In genomic region chr9:58539886-58540285, GRCm38 (mm10) we compare ENCODE assay signal across 9 mouse cellular contexts. TPM values are rescaled to one million over a fixed set of nuclear protein-coding genes. Genes with fewer than 3 reads are reported as not detected.
DNase-seq lines count a peak whose midpoint lies in the region; ATAC-seq lines count a peak whose summit lies in the region.
"Had no signal": no experiment of that assay in that cellular context is flagged by ENCODE, and none has a peak within 500 bp of the region (broad histone marks: within the 10 kb centered on the region; RNA-seq: fewer than 3 reads in every experiment).

No protein-coding gene starts in this region.

- H3K9ac ChIP-seq in neural tube, embryonic 12.5 days = no peak overlapping the region

- WGBS in neural tube, embryonic 12.5 days = 53% methylated on average over 5 of the region's 5 CpGs

- peaks cover 12% of the 10 kb centered on the region for H3K4me1 ChIP-seq in neural tube, embryonic 12.5 days

- DNase-seq in layer of hippocampus, postnatal 10 days (ENCODE audit: low spot score in 2 of 2) = peak; percentile 54 to 67
- DNase-seq in layer of hippocampus, adult 9-10 months (ENCODE audit: low spot score) = no peak
- DNase-seq in MN1 (ENCODE audit: low spot score) = peak; percentile 64
- DNase-seq in cerebellum, adult 8-10 months = peak; percentile 67
- DNase-seq in forelimb bud, embryonic 11.5 days (ENCODE audit: low read depth, low spot score) = peak; percentile 75
- DNase-seq in liver = peak; percentile 45

- H3K4me3 ChIP-seq in neural tube, embryonic 12.5 days = no peak overlapping the region
- H3K4me3 ChIP-seq: megakaryocyte, embryonic 14.5 days had no signal

- peaks cover 26% of the 10 kb centered on the region for H3K36me3 ChIP-seq in neural tube, embryonic 12.5 days

- no peak overlapping the region for H3K4me2 ChIP-seq in neural tube, embryonic 12.5 days (replicated peaks)

- H3K27ac ChIP-seq in neural tube, embryonic 12.5 days = no peak overlapping the region

- no peaks in the 10 kb centered on the region for H3K9me3 ChIP-seq in neural tube, embryonic 12.5 days

- peak; percentile 53; the same call in 1 of the 2 replicates for ATAC-seq in neural tube, embryonic 12.5 days (ENCODE audit: low FRiP score, low read depth)
- ATAC-seq in activated CD4-positive, CD25-positive, alpha-beta regulatory T cell, adult 4 months = no peak

- no peaks in the 10 kb centered on the region for H3K27me3 ChIP-seq in neural tube, embryonic 12.5 days (replicated peaks)

RNA-seq across cellular contexts. Expression of gene Cd276, which starts 15.4 kb away (rescaled TPM):
- 10 to 100 TPM; 15.7 to 16.6 TPM for total RNA-seq in layer of hippocampus, postnatal 10 days (2021)
- 39.4 and 42.2 TPM in 2 replicates for polyA plus RNA-seq in neural tube, embryonic 12.5 days (2016; fragmentation: Nextera tagmentation; extraction: Ambion mirVana)
- not detected for polyA plus RNA-seq in activated CD4-positive, CD25-positive, alpha-beta regulatory T cell, adult 4 months (2017; shearing (Covaris generic))

RNA-seq across cellular contexts. Expression of gene Nptn, which starts 42.2 kb away (rescaled TPM):
- 100 to 1,000 TPM; 625 to 664 TPM for total RNA-seq in layer of hippocampus, postnatal 10 days (2021)
- polyA plus RNA-seq in neural tube, embryonic 12.5 days (2016; fragmentation: Nextera tagmentation; extraction: Ambion mirVana) = 86.5 and 91.0 TPM in 2 replicates
- 100 to 1,000 TPM; 106 to 119 TPM for polyA plus RNA-seq in activated CD4-positive, CD25-positive, alpha-beta regulatory T cell, adult 4 months (2017; shearing (Covaris generic))

RNA-seq across cellular contexts. Expression of gene Insyn1, which starts 51.5 kb away (rescaled TPM):
- 100 to 1,000 TPM; 145 TPM for total RNA-seq in layer of hippocampus, postnatal 10 days (2021)
- 6.8 and 7.9 TPM in 2 replicates for polyA plus RNA-seq in neural tube, embryonic 12.5 days (2016; fragmentation: Nextera tagmentation; extraction: Ambion mirVana)
- not detected for polyA plus RNA-seq in activated CD4-positive, CD25-positive, alpha-beta regulatory T cell, adult 4 months (2017; shearing (Covaris generic))

Comparison
In these comparisons a context has a peak if more than half of its experiments do, and no peak if none do; other contexts are left out.
1. RNA of gene Cd276, which starts 15.4 kb away (polyA plus RNA-seq): 39.4 to 42.2 TPM in neural tube, embryonic 12.5 days; not detected in activated CD4-positive, CD25-positive, alpha-beta regulatory T cell, adult 4 months; every median in the first group is over 10 times any median in the second.